Mouse (Mus musculus) megakaryocyte-erythroid progenitor cell, adult 5 weeks (primary cell): ENCODE results near the gene Btbd35f29. TPM values are rescaled to one million over a fixed set of nuclear protein-coding genes. Genes with fewer than 3 reads are reported as not detected.

ENCODE experiments used
- polyA plus RNA-seq: library from polyadenylated mRNA; stranded (reverse); fragments of >175 nt; gene quantifications from 2 replicates; pipeline ENCODE4 v1.2.3, GENCODE M21; 2012

Gene Btbd35f29
- not detected in 2 replicates for polyA plus RNA-seq

DNA sequence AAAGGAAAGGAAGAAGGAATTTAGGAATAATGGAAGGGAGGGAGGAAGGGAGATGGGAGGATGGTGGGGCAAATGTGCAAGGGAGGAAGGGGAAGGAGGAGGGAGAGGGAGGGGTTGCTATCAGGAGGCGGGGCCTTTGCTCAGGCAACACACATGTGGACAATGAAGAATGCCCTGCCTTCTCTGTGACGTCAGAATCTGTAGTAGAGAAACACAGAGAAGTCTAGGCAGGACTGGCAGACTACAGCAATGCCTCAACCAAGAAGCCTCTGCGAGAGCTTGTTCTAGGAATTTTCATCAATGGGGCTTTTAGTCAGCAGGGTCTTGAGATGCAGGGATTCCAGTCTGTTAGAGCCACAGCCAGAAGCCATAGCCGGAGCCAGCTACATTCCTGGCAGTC lies at the start of gene Btbd35f29:
TSS of gene Btbd35f29 (plus strand) at position 301 of the 400 bp plus-strand sequence.

Other genes starting within 250 kb of the Btbd35f29 start
- not detected in 2 replicates for gene Spin2f, start 136.2 kb downstream of the Btbd35f29 start, polyA plus RNA-seq
- not detected in 2 replicates for gene Btbd35f26, start 218.8 kb downstream of the Btbd35f29 start, polyA plus RNA-seq